In genomic region chr16:45624791-45625190, GRCm38 (mm10) we compare ENCODE assay signal across 30 mouse cellular contexts. TPM values are rescaled to one million over a fixed set of nuclear protein-coding genes. Genes with fewer than 3 reads are reported as not detected.
DNase-seq lines count a peak whose midpoint lies in the region; ATAC-seq and TF ChIP-seq lines count a peak whose summit lies in the region.
"Had no signal": no experiment of that assay in that cellular context is flagged by ENCODE, and none has a peak within 500 bp of the region (broad histone marks: within the 10 kb centered on the region; RNA-seq: fewer than 3 reads in every experiment).

No protein-coding gene starts in this region.

- peaks cover 27% of the 10 kb centered on the region for H3K4me1 ChIP-seq in liver, embryonic 11.5 days (replicated peaks; ENCODE audit: control insufficient read depth, insufficient read depth, low read length)
- H3K4me1 ChIP-seq in liver, postnatal 0 days (ENCODE audit: insufficient read depth): no peaks in the 10 kb centered on the region
- H3K4me1 ChIP-seq: forebrain, embryonic 13.5 days; hindbrain, embryonic 12.5 days; midbrain, embryonic 10.5 days; neural tube, embryonic 13.5 days had no signal

- intact Hi-C loops in left cerebral cortex, adult 2 months (cut with DNase I): no loop called here

- no peaks in the 10 kb centered on the region for H3K27me3 ChIP-seq in liver, embryonic 11.5 days (replicated peaks; ENCODE audit: control insufficient read depth, insufficient read depth, low read length)
- H3K27me3 ChIP-seq in liver, postnatal 0 days (ENCODE audit: insufficient read depth, low read length): no peaks in the 10 kb centered on the region
- H3K27me3 ChIP-seq: forebrain, embryonic 13.5 days; heart, embryonic 15.5 days; hindbrain, embryonic 12.5 days; liver, embryonic 13.5 days; neural tube, embryonic 13.5 days had no signal

- 39% methylated on average over 2 of the region's 2 CpGs for WGBS in liver, embryonic 11.5 days
- 42% methylated on average over 2 of the region's 2 CpGs for WGBS in liver, postnatal 0 days (ENCODE audit: insufficient replicate concordance)

- no peak for TF ChIP-seq EP300 in liver, postnatal 0 days (IDR thresholded peaks at IDR 0.05; ENCODE audit: low read depth)

- no peak for DNase-seq in liver, embryonic 11.5 days (ENCODE audit: low spot score)
- DNase-seq in liver, postnatal 0 days: no peak
- DNase-seq in CD4-positive helper T cell, adult 2 months (ENCODE audit: low read depth, low spot score): peak; percentile 16
- DNase-seq in testis, postnatal 10 days (ENCODE audit: low spot score): no peak
- no peak for DNase-seq in left cerebral cortex, adult 2 months (ENCODE audit: extremely low spot score in 1 of 2, low spot score in 2 of 2)
- no peak for DNase-seq in heart, adult 9 months (ENCODE audit: low spot score in 2 of 2)
- DNase-seq: adrenal gland, adult 8-10 months; cerebellum, adult 8-10 months; gastrocnemius, postnatal 14 days; heart, adult 11 months; kidney, adult 11 months; kidney, postnatal 25 days; left cerebral cortex, postnatal 4 days; liver, embryonic 13.5 days; lung, adult 2 months; lung, postnatal 10 days; thymus, postnatal 4 days had no signal

- no peak overlapping the region for H3K9ac ChIP-seq in liver, embryonic 11.5 days (ENCODE audit: low read depth, low read length)
- H3K9ac ChIP-seq in liver, postnatal 0 days (replicated peaks): no peak overlapping the region
- H3K9ac ChIP-seq: forebrain, embryonic 13.5 days; heart, embryonic 15.5 days; hindbrain, embryonic 12.5 days; liver, embryonic 13.5 days; neural tube, embryonic 13.5 days had no signal

- H3K4me3 ChIP-seq in liver, embryonic 11.5 days (ENCODE audit: low read depth, low read length): no peak overlapping the region
- no peak overlapping the region for H3K4me3 ChIP-seq in liver, postnatal 0 days (ENCODE audit: low read depth, low read length)
- no peak overlapping the region for H3K4me3 ChIP-seq in left cerebral cortex, adult 2 months
- H3K4me3 ChIP-seq: forebrain, embryonic 13.5 days; heart, embryonic 15.5 days; hindbrain, embryonic 12.5 days; layer of hippocampus, adult 2 months; liver, embryonic 13.5 days; midbrain, embryonic 10.5 days; myocyte; neural tube, embryonic 13.5 days had no signal

- no peak overlapping the region for H3K4me2 ChIP-seq in liver, embryonic 11.5 days
- no peak overlapping the region for H3K4me2 ChIP-seq in liver, postnatal 0 days (ENCODE audit: low read depth, low read length)
- H3K4me2 ChIP-seq: forebrain, embryonic 13.5 days; heart, embryonic 15.5 days; hindbrain, embryonic 12.5 days; liver, embryonic 13.5 days; neural tube, embryonic 13.5 days had no signal

- no peaks in the 10 kb centered on the region for H3K9me3 ChIP-seq in liver, embryonic 11.5 days (ENCODE audit: control insufficient read depth, low read length)
- H3K9me3 ChIP-seq in liver, postnatal 0 days (ENCODE audit: low read length): no peaks in the 10 kb centered on the region
- H3K9me3 ChIP-seq: forebrain, embryonic 13.5 days; heart, embryonic 15.5 days; hindbrain, embryonic 12.5 days; liver, embryonic 13.5 days; midbrain, embryonic 10.5 days; neural tube, embryonic 13.5 days had no signal

- no peak for TF ChIP-seq CTCF in liver, postnatal 0 days (IDR thresholded peaks at IDR 0.05; ENCODE audit: low read depth)
- no peak for TF ChIP-seq CTCF in left cerebral cortex, adult 2 months (IDR thresholded peaks at IDR 0.05)

- ATAC-seq in liver, embryonic 11.5 days (replicated peaks; ENCODE audit: low FRiP score): peak; percentile 37; the same call in 1 of the 2 replicates
- no peak for ATAC-seq in liver, postnatal 0 days
- peak; percentile 36 for ATAC-seq in activated CD4-positive, CD25-positive, alpha-beta regulatory T cell, adult 4 months
- ATAC-seq: forebrain, embryonic 13.5 days had no signal

- no peak overlapping the region; the same call in 1 of the 2 replicates for H3K27ac ChIP-seq in liver, embryonic 11.5 days (ENCODE audit: low read depth, low read length)
- no peak overlapping the region for H3K27ac ChIP-seq in liver, postnatal 0 days (ENCODE audit: low read depth)
- H3K27ac ChIP-seq in left cerebral cortex, adult 2 months: no peak overlapping the region
- H3K27ac ChIP-seq: forebrain, embryonic 13.5 days; heart, embryonic 15.5 days; hindbrain, embryonic 12.5 days; layer of hippocampus, adult 2 months; liver, embryonic 13.5 days; macrophage; midbrain, embryonic 10.5 days; neural tube, embryonic 13.5 days had no signal

- H3K36me3 ChIP-seq in liver, embryonic 11.5 days (ENCODE audit: control insufficient read depth, insufficient read depth, low read length): no peaks in the 10 kb centered on the region
- no peaks in the 10 kb centered on the region for H3K36me3 ChIP-seq in liver, postnatal 0 days (replicated peaks; ENCODE audit: insufficient read depth, low read length)
- H3K36me3 ChIP-seq: heart, embryonic 15.5 days; hindbrain, embryonic 12.5 days; liver, embryonic 13.5 days; midbrain, embryonic 10.5 days; neural tube, embryonic 13.5 days had no signal

RNA-seq across cellular contexts. Expression of gene Gcsam, which starts 14.6 kb away (rescaled TPM):
- polyA plus RNA-seq in liver, embryonic 11.5 days (2014; fragmentation: Nextera tagmentation; extraction: Ambion mirVana): 1.6 and 2.0 TPM in 2 replicates
- polyA plus RNA-seq in liver, postnatal 0 days (2015; fragmentation: Nextera tagmentation; extraction: Ambion mirVana): 2.4 and 2.8 TPM in 2 replicates
- under 1 TPM in 1 of 2 experiments, not detected in 1; 0.23 TPM for polyA plus RNA-seq in activated CD4-positive, CD25-positive, alpha-beta regulatory T cell, adult 4 months (2017; shearing (Covaris generic))
- not detected for total RNA-seq in left cerebral cortex, adult 2 months (2021)
- total RNA-seq: heart, postnatal 25 days; layer of hippocampus, adult 2 months; layer of hippocampus, postnatal 25 days; left cerebral cortex, postnatal 4 days; midbrain, postnatal 0 days had no signal
- polyA plus RNA-seq: C2C12; forebrain, embryonic 13.5 days; hindbrain, embryonic 12.5 days; midbrain, postnatal 0 days; myocyte had no signal

RNA-seq across cellular contexts. Expression of gene BC016579, which starts 29.1 kb away (rescaled TPM):
- 0.34 and 0.90 TPM in 2 replicates for polyA plus RNA-seq in liver, embryonic 11.5 days (2014; fragmentation: Nextera tagmentation; extraction: Ambion mirVana)
- polyA plus RNA-seq in liver, postnatal 0 days (2015; fragmentation: Nextera tagmentation; extraction: Ambion mirVana): 0.30 and 0.34 TPM in 2 replicates
- not detected for polyA plus RNA-seq in activated CD4-positive, CD25-positive, alpha-beta regulatory T cell, adult 4 months (2017; shearing (Covaris generic))
- under 1 TPM; 0.21 to 0.52 TPM for total RNA-seq in left cerebral cortex, adult 2 months (2021)
- total RNA-seq: gastrocnemius, postnatal 14 days; heart, postnatal 25 days; left cerebral cortex, postnatal 4 days; midbrain, postnatal 0 days had no signal
- polyA plus RNA-seq: C2C12; forebrain, embryonic 13.5 days; heart, embryonic 15.5 days; hindbrain, embryonic 12.5 days; macrophage; midbrain, postnatal 0 days; myocyte; neural tube, embryonic 13.5 days had no signal
